Mouse (Mus musculus): ENCODE results near the gene Cacnb1. TPM values are rescaled to one million over a fixed set of nuclear protein-coding genes. Genes with fewer than 3 reads are reported as not detected.

The Cacnb1 gene
- total and polyA plus RNA-seq, 3 experiments, result 2.3 to 4.4 TPM; not detected in 1

- no peak overlapping the region for H3K27ac ChIP-seq (ENCODE audit: control insufficient read depth, low read depth, low read length)
- no peaks in the 10 kb centered on the region for H3K4me1 ChIP-seq (ENCODE audit: control insufficient read depth in 1 of 2, insufficient read depth in 2 of 2, low read length in 2 of 2)
- no peaks in the 10 kb centered on the region for H3K9me3 ChIP-seq (replicated peaks; ENCODE audit: insufficient read depth, low read length)
- no peak overlapping the region for H3K9ac ChIP-seq (ENCODE audit: control insufficient read depth, low read depth, low read length, poor library complexity, severe bottlenecking)
- H3K4me3 ChIP-seq (ENCODE audit: control insufficient read depth in 1 of 2, insufficient read depth in 1 of 2, low read depth in 2 of 2, low read length in 2 of 2), result no peak overlapping the region
- TF ChIP-seq POLR2A (IDR thresholded peaks at IDR 0.05; ENCODE audit: control insufficient read depth in 1 of 2, insufficient read depth in 1 of 2, low read depth in 1 of 2, low read length in 2 of 2, poor library complexity in 1 of 2) (no peak), GATA1 (IDR thresholded peaks at IDR 0.05; ENCODE audit: low read depth, low read length) (no peak), TAL1 (IDR thresholded peaks at IDR 0.05; ENCODE audit: low read length) (no peak), MAFK (IDR thresholded peaks at IDR 0.05; ENCODE audit: borderline replicate concordance, low read depth, low read length) (no peak), CTCF (IDR thresholded peaks at IDR 0.05 in 2 of 3, conservative IDR thresholded peaks at IDR 0.05 in 1 of 3; ENCODE audit: control insufficient read depth in 1 of 3, insufficient read depth in 1 of 3, low read depth in 2 of 3, low read length in 3 of 3, poor library complexity in 1 of 3, severe bottlenecking in 1 of 3) (no peak), BHLHE40 (IDR thresholded peaks at IDR 0.05; ENCODE audit: borderline replicate concordance, low read depth, low read length) (no peak), ZNF384 (IDR thresholded peaks at IDR 0.05; ENCODE audit: low read depth, low read length) (no peak), MEF2A (IDR thresholded peaks at IDR 0.05; ENCODE audit: extremely low read depth, insufficient replicate concordance, low read depth, low read length, poor library complexity, severe bottlenecking) (no peak), ZC3H11A (IDR thresholded peaks at IDR 0.05; ENCODE audit: low read depth, low read length) (no peak), TBP (IDR thresholded peaks at IDR 0.05; ENCODE audit: low read depth, low read length) (no peak), UBTF (IDR thresholded peaks at IDR 0.05; ENCODE audit: borderline replicate concordance, insufficient read depth, low read depth, low read length) (no peak), ZKSCAN1 (IDR thresholded peaks at IDR 0.05; ENCODE audit: low read depth, low read length) (no peak), KAT2A (conservative IDR thresholded peaks at IDR 0.05; ENCODE audit: low read depth, low read length) (no peak), ZMIZ1 (IDR thresholded peaks at IDR 0.05; ENCODE audit: low read depth, low read length) (no peak), HCFC1 (IDR thresholded peaks at IDR 0.05; ENCODE audit: low read depth, low read length) (no peak), SMC3 (IDR thresholded peaks at IDR 0.05; ENCODE audit: low read depth, low read length) (no peak), E2F4 (IDR thresholded peaks at IDR 0.05; ENCODE audit: borderline replicate concordance, low read depth, low read length) (no peak), JUND (IDR thresholded peaks at IDR 0.05; ENCODE audit: low read depth, low read length) (no peak)
- no peaks in the 10 kb centered on the region for H3K27me3 ChIP-seq (ENCODE audit: control insufficient read depth in 1 of 2, insufficient read depth in 2 of 2, low read length in 2 of 2)
- H3K36me3 ChIP-seq (ENCODE audit: control insufficient read depth in 1 of 2, insufficient read depth in 2 of 2, low read length in 2 of 2), result no peaks in the 10 kb centered on the region
- DNase-seq (ENCODE audit: low read depth, low spot score), result no peak
- H3K79me2 ChIP-seq (ENCODE audit: control insufficient read depth, insufficient read depth, low read length, poor library complexity), result no peaks in the 10 kb centered on the region
Observed at GRCm38 (mm10) chr11:98008087-98008486, 14.7 kb downstream of the Cacnb1 start.

- Histone ChIP-seq H3K79me2 (ENCODE audit: control insufficient read depth, insufficient read depth, low read length, poor library complexity) (no peaks in the 10 kb centered on the region), H3K4me1 (ENCODE audit: control insufficient read depth in 1 of 2, insufficient read depth in 2 of 2, low read length in 2 of 2) (no peaks in the 10 kb centered on the region), H3K36me3 (ENCODE audit: control insufficient read depth in 1 of 2, insufficient read depth in 2 of 2, low read length in 2 of 2) (no peaks in the 10 kb centered on the region), H3K4me3 (ENCODE audit: control insufficient read depth in 1 of 2, insufficient read depth in 1 of 2, low read depth in 2 of 2, low read length in 2 of 2) (no peak overlapping the region), H3K27ac (ENCODE audit: control insufficient read depth, low read depth, low read length) (no peak overlapping the region), H3K9me3 (replicated peaks; ENCODE audit: insufficient read depth, low read length) (no peaks in the 10 kb centered on the region), H3K9ac (ENCODE audit: control insufficient read depth, low read depth, low read length, poor library complexity, severe bottlenecking) (no peak overlapping the region), H3K27me3 (ENCODE audit: control insufficient read depth in 1 of 2, insufficient read depth in 2 of 2, low read length in 2 of 2) (no peaks in the 10 kb centered on the region)
- no peak for DNase-seq (ENCODE audit: low read depth, low spot score)
- TF ChIP-seq CTCF (IDR thresholded peaks at IDR 0.05 in 2 of 3, conservative IDR thresholded peaks at IDR 0.05 in 1 of 3; ENCODE audit: control insufficient read depth in 1 of 3, insufficient read depth in 1 of 3, low read depth in 2 of 3, low read length in 3 of 3, poor library complexity in 1 of 3, severe bottlenecking in 1 of 3) (no peak), USF1 (IDR thresholded peaks at IDR 0.05; ENCODE audit: low read depth, low read length) (no peak), UBTF (IDR thresholded peaks at IDR 0.05; ENCODE audit: borderline replicate concordance, insufficient read depth, low read depth, low read length) (no peak), SMC3 (IDR thresholded peaks at IDR 0.05; ENCODE audit: low read depth, low read length) (no peak), MEF2A (IDR thresholded peaks at IDR 0.05; ENCODE audit: extremely low read depth, insufficient replicate concordance, low read depth, low read length, poor library complexity, severe bottlenecking) (no peak), MAZ (IDR thresholded peaks at IDR 0.05; ENCODE audit: low read depth, low read length) (no peak), ZMIZ1 (IDR thresholded peaks at IDR 0.05; ENCODE audit: low read depth, low read length) (no peak), ZKSCAN1 (IDR thresholded peaks at IDR 0.05; ENCODE audit: low read depth, low read length) (no peak), MAFK (IDR thresholded peaks at IDR 0.05; ENCODE audit: borderline replicate concordance, low read depth, low read length) (no peak), CHD2 (IDR thresholded peaks at IDR 0.05; ENCODE audit: low read length) (no peak), TAL1 (IDR thresholded peaks at IDR 0.05; ENCODE audit: low read length) (no peak), TBP (IDR thresholded peaks at IDR 0.05; ENCODE audit: low read depth, low read length) (no peak), EP300 (IDR thresholded peaks at IDR 0.05; ENCODE audit: low read depth in 1 of 2, low read length in 2 of 2) (no peak), POLR2A (IDR thresholded peaks at IDR 0.05; ENCODE audit: control insufficient read depth in 1 of 2, insufficient read depth in 1 of 2, low read depth in 1 of 2, low read length in 2 of 2, poor library complexity in 1 of 2) (no peak), NRF1 (IDR thresholded peaks at IDR 0.05; ENCODE audit: insufficient read depth, low read depth, low read length, poor library complexity, severe bottlenecking) (no peak), ELF1 (IDR thresholded peaks at IDR 0.05; ENCODE audit: low read depth, low read length) (no peak), MAX (IDR thresholded peaks at IDR 0.05; ENCODE audit: low read length) (no peak)
Observed at GRCm38 (mm10) chr11:98005686-98006085, 17.1 kb downstream of the Cacnb1 start.

All from MEL (cell line).